Mouse (Mus musculus) ovary, postnatal 36 days (tissue): Measurements from ENCODE around the gene Rdh19.
A peak's percentile ranks its signal among the peaks of the same experiment; 100 is the strongest.
"Not testable (repeated sequence)": the region's sequence is repeated elsewhere in the genome, so short reads cannot be mapped to it uniquely, and the experiment has no call there.

Experiments used
- DNase-seq: peaks from one replicate; pipeline ENCODE4 v3.0.0; 2022; ENCODE audit warnings: low spot score, mixed read lengths

The Rdh19 gene

DNA sequence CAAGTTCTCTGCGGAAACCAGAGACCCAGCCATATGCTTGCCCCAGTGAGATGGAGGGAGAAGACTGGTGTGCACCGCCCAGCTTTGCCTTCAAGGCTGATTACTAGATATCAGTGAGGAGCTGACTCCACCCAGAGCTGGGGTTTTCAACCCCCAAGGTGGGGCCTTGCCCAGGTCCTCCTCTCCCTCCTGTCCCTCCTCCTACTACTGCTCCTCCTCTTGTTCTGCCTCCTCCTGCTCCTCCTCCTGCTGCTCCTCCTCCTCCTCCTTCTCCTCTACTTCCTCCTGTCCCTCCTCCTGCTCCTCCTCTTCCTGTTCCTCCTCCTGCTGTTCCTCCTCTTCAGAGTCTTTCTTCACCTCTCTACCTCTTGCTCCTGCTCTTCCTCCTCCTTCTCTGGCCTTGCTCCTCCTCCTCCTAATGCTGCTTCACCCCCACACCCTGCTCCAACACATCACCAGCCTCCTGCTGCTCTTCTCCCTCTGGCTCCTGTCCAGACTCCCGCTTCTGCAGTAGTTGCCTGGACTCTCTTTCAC, 29.5 kb downstream of the Rdh19 start:
- DNase-seq, result no peak

DNA sequence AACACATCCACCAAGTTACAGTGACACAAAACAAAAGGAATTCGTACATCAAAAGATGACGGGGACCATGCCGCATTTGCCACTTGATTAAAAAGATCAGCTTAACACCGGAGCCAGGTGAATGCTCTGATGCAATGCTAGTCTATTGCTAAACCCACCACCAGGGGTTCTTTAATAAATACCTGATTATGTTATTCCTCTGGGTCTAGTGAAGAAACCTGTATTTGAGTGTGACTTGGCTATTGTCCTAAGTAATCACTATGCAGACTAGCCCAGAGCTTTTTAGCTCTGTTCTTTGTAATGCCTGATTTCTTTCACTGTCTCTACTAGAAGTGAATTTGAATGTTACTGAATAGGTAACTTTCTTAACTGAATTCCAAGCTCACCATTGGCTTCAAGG, 31.3 kb downstream of the Rdh19 start:
- no peak for DNase-seq

DNA sequence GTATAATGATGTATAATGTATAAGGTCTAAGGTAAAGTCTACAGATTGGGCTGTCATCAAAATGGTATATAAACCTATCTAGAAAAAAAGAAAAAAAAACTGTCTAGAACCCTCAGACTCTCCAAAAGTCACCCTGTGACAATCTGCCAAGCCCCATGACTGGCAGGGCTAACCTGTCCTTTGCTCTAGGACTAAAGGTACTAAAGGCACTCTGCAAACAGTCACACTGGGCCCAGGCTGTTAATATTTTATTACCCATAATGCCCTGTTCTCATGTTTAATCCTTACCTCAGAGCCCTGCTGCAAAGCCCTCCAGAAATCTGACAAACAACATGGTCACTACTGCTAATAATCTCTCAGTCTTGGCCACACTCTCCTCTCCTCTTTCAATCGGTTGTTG, 36.8 kb downstream of the Rdh19 start:
- DNase-seq, result no peak

DNA sequence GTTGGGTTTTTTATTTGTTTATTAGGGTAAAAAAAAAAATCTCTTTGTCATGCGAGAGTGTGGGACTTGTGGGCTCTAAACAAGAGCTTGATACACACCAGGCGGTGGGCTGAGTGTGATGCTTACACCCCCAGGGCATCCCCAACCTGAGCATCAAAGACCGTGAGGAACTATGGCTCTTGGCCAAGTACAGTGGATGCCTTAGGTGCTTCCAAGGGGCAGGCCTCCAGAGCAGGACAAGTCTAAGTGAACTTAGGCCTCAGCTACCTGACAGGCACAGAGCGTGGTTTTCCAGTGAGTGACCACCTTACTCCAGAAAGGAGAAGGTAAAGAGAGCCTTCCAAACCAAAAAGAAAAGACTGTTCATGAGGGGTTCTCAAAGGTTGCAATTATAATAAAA, 37.2 kb downstream of the Rdh19 start:
- DNase-seq, result no peak

DNA sequence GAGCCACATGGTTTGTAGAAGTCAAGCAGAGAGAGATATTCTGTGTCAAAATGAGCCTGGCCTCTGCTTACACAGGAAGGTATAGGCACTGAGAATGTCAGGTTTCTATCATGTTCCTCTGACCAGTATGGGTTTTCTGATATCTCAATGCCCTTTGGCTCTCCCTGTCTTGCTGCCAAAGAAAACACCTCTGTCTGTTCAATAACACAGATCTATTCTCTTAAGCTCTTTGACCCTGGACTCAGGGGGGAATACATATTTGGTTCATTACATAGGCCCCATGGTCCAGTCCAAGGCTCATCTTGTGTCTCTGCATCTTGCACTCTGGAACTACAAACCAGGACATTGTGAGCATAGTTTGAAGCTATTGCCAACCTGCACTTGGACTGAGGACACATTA, 38.9 kb downstream of the Rdh19 start, which contains the start of gene Rdh7:
Gene Rdh7, minus strand, starts transcription at position 213 of the 400 bp plus-strand sequence.
- no peak for DNase-seq

DNA sequence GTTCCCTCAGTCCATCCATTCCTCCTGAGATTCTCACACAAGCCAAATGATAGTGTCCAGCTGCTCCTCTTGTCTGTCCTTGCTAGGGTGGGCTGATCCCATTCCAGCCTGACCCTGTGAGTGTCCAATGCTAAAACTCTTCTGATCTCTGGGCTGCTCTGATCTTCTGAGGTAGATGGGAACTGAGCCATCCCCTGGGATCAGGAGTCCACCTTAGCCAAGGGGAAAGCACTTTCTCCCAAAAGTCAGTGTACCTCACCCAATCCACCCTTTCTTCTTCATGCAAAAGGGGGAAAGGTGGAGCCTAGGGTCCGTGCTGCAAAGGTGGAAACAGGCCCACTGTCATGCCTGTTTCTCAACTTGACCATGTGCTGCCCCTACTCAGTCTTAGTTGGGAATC, 41.8 kb downstream of the Rdh19 start:
- no peak for DNase-seq

DNA sequence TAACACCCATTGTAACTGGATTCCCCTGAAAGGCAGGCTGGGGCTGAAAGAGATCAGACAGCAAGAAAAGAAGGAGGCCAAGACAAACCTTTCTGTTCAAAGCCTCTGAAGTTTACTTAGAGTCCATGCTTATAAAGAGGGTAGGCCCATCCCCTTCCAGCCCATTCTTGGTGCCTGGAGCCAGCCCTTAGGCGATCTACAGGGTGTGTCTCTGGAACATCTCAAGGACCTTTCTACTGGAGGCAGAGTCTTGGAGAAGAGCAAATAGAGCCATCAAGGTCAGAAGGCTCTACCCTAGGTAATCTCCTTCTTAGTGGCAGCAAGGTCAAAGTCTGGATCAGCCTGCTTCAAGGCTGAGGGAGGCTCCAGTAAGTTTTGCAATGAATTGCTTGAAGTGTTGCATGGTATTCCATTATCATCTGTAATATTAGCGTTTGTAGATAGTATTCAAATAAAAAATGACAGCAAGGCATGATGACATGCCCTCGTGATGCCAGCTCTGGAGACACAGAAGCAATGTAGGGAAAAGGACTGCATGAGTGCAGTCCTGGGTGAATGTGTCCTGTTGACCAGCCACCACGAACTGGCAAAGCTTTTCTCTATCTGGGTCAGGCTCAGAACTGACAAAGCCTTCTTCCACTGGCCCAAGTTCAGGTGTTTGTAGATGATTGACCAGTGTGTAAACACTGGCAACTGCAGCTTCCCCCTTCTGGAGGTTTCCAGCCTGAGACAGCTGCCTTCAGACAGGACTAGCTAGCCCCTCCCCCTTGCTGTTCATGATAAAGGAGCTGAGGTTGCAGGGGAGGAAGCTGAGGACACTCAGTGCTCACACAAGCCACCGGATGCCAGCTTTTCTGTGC, 43.7 kb downstream of the Rdh19 start:
- not testable (repeated sequence) for DNase-seq

DNA sequence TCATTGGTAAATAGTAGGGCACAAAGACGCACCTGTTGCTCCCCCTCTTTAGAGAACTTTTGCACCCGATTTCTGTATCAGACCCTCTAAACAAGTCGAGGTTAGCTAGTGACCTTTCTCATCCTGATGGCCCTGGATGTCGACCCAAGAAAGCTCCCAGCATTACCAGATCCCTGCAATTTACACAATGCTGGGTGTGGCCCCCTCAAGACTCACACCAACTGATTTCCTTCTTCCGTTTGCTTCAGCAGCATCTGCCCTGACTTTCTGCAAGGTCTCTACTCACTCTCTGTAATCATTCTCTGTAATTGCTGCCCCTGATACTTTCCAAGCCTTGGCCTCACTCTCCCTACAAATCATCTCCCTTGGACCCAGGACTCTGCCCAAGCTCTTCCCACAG, 47.0 kb downstream of the Rdh19 start:
- no peak for DNase-seq

DNA sequence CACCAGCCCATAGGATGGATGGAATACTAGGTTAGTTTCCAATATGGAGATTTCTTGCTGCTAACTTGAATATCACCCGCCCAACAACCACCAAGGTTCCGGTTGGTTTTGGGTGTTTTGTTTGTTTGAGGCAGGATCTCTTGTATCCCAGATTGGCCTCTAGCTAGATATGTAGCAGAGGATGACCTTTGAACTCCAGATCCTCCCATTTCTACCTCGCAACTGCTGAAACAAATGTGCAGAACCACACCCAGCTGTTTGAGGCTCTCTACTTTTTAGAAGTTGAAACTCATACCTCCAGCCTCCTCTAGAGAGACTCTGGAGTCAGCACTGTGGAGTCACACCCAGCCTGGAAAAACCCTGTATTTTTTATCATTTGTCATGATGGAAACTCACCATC, 47.8 kb downstream of the Rdh19 start:
- no peak for DNase-seq

DNA sequence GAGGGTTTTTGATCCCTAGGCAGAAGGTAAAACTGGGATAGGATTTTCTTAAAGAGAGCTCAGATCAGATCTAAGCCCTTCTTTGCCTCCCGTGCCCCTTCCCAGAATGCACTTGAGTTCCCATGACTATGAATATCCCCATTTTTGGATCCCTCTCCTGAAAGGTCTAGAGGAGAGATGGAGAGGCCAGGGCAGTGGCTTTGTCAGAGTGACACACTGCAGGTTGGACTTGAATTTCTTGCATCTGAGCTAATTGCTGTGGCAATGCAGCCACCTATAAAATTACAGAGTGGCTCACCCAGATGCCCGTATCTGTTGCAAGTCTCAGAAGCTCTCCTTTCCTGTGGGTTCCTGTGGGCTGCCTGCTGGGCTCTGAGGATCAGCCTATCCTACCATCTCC, 48.5 kb downstream of the Rdh19 start, which contains the start of gene Sdr9c7:
Gene Sdr9c7, plus strand, starts transcription at position 301 of the 400 bp plus-strand sequence.
- no peak for DNase-seq

DNA sequence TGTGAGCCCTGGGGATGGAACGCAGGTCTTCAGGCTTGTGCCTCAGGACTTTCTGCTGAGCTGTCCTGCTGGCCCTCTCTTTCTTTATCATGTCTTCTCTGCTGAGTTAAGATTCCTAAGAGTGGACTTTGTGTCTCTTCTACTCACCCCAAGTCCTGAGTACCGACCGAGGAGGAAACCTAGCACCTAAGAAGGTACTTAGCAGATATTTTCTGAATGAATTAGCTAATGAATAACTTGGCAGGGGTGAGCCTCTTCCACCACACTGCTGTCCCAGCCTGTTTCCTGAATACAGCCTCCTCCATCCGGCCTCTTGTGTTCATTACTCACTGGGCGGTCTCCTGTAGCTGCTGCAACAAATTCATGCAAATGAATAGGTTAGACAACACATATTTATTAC, 50.1 kb downstream of the Rdh19 start:
- DNase-seq, result no peak

DNA sequence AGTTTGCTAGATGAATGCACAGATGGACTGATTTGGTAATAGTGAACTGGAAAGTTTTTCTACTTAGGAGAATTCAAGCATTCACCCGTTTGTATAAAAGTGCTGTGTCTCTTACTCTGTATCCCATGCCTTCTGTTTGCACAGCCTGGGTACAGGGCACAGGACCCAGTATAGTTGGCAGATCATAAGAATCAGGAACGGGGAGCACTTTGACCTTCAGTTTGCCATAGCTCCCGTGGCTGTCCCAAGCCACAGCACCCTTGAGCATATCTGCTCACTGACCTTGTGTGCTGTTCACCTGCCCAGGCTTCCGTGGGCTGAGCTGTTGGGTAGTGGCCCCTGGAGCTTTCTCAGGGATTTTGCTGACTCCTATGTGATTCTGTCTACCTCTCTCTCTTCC, 52.0 kb downstream of the Rdh19 start:
- DNase-seq, result no peak

DNA sequence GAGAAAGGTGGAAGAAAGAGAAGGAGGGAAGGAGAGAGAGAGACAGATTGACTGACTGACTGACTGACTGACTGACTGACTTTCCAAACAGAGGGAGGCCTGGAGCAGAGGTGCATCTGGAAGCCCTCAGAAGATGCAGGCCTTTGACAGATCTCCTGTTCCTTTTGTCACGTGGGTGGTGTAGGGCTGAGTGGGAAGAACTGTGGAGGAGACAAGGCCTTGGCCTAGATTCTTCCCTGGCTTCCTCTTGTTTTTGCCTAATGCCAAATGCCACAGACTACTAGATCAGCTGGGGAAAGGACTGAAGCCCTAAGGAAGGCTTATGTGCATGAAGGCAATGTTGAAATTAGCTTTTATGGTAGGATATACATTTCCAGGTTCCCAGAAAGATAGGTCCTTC, 53.4 kb downstream of the Rdh19 start:
- no peak for DNase-seq

DNA sequence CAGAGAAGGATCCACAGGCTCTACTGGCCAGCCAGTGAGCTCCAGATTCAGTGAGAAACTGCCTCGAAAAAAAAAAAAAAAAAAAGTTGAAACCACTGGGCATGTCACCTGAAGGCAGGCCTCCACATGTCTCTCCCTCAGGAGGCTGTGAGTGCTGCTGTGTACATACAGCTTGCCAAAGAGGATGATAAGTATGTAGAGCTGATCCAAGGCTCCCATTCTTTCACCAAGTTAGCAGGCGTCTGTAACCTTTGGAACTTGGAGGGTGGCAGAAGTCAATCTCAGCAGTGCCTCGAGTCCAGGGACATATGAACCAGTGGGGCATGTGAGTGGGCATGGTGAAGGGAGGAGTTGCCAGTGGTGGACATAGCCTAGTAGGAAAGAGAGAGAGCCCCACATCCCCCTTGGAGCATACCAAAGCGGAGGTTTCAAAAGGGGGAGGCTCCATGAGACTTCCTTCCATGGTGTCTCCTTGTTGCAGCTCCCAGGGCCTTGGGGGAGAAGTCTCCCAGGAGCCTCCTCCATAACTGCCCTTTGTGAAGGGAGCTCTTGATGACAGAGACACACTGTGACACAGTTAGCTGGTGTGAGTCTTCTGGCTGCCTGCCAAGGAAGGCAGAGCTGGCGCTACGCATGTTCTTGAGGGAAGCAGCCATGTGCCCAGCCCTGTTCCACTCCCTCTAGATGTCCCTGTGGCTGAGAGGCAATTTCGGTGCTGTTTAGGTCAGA, 55.2 kb downstream of the Rdh19 start:
- DNase-seq, result peak; percentile 36

DNA sequence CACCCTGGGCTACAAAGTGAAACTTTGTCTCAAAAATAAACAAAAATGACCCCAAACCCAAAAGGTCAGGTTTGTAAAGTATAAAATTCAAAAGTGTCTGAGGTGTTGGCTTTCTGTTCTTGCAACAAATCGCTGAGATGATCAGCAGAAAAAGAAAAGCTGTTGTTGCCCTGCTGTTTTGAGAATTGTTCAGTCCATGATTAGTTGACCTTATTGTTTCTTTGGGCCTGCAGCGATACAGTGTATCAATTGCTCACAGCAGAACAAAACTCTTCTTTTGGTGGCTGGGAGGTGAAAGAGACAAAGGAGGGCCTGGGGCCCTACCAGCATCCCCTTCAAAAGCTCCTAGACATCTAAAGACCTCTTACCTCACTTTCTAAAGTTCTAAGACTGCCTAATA, 56.4 kb downstream of the Rdh19 start:
- no peak for DNase-seq

DNA sequence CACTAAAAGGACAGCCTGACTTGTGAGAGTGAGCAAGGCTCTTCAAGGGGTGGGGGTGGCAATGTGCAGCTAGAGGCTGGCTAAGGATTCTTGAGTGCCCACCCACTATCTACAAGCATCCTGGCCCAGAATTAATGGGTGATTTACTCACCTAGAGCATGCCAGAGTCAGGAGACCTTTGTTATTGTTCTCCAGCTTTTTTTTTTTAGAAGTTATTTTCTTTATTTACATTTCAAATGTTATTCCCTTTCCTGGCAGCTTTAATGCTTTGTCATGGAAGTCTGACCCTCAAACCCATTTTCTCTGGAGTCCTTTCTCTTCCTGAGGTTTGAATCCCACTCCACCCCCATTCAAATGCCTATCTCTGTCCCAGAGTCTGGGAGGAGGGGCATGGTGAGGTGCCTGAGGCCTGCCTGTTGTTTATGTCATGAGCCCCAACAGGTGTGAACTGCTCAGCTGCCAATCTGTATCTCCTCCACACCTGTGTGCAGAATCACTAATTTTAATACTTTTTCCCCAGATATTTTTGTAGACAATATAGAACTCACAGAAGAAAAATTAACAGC, 57.7 kb downstream of the Rdh19 start:
- no peak for DNase-seq
